Mouse (Mus musculus) embryo, embryonic 11 days (tissue): Measurements from ENCODE around the gene Hist2h2bb.
"Not testable (repeated sequence)": the region's sequence is repeated elsewhere in the genome, so short reads cannot be mapped to it uniquely, and the experiment has no call there.

Source experiments
- DNase-seq: peaks from one replicate; pipeline ENCODE4 v3.0.0-alpha.2; 2015

Hist2h2bb gene

GRCm38 (mm10) chr3:96266132-96266710, 3.3 kb upstream of the Hist2h2bb start:
- DNase-seq = no peak

GRCm38 (mm10) chr3:96267541-96267940, 2.0 kb upstream of the Hist2h2bb start:
- no peak for DNase-seq

GRCm38 (mm10) chr3:96268051-96268775, 1.3 kb upstream of the Hist2h2bb start, which contains the start of gene Hist2h3b:
Hist2h3b (plus strand) TSS chr3:96268654.
- DNase-seq = peak; percentile 91

- not testable (repeated sequence) for DNase-seq
Observed at GRCm38 (mm10) chr3:96268776-96269378, 675 bp upstream of the Hist2h2bb start.

GRCm38 (mm10) chr3:96273591-96274465, 4.3 kb downstream of the Hist2h2bb start:
- no peak for DNase-seq

GRCm38 (mm10) chr3:96277428-96277799, 7.9 kb downstream of the Hist2h2bb start:
- DNase-seq = peak; percentile 76

GRCm38 (mm10) chr3:96277800-96278624, 8.5 kb downstream of the Hist2h2bb start:
- DNase-seq = peak; percentile 94

GRCm38 (mm10) chr3:96280660-96281059, 11.1 kb downstream of the Hist2h2bb start:
- no peak for DNase-seq

GRCm38 (mm10) chr3:96284457-96284856, 14.9 kb downstream of the Hist2h2bb start:
- DNase-seq = peak; percentile 75

- DNase-seq = not testable (repeated sequence)
Observed at GRCm38 (mm10) chr3:96287334-96287733, 17.8 kb downstream of the Hist2h2bb start.

- DNase-seq = no peak
Observed at GRCm38 (mm10) chr3:96289201-96289600, 19.6 kb downstream of the Hist2h2bb start.

- not testable (repeated sequence) for DNase-seq
Observed at GRCm38 (mm10) chr3:96290727-96291126, 21.2 kb downstream of the Hist2h2bb start.

GRCm38 (mm10) chr3:96292641-96293040, 23.1 kb downstream of the Hist2h2bb start:
- DNase-seq = no peak

GRCm38 (mm10) chr3:96293368-96293767, 23.8 kb downstream of the Hist2h2bb start:
- DNase-seq = no peak

- DNase-seq = no peak
Observed at GRCm38 (mm10) chr3:96293787-96294186, 24.2 kb downstream of the Hist2h2bb start, which contains the start of gene Fcgr1. Fcgr1 (minus strand) TSS chr3:96293969.

- no peak for DNase-seq
Observed at GRCm38 (mm10) chr3:96298360-96298759, 28.8 kb downstream of the Hist2h2bb start.

- no peak for DNase-seq
Observed at GRCm38 (mm10) chr3:96299562-96299961, 30.0 kb downstream of the Hist2h2bb start.

GRCm38 (mm10) chr3:96300706-96301529, 31.4 kb downstream of the Hist2h2bb start:
- DNase-seq = no peak

- DNase-seq = no peak
Observed at GRCm38 (mm10) chr3:96302076-96302475, 32.5 kb downstream of the Hist2h2bb start.

GRCm38 (mm10) chr3:96306506-96306905, 37.0 kb downstream of the Hist2h2bb start:
- no peak for DNase-seq

GRCm38 (mm10) chr3:96309441-96309840, 39.9 kb downstream of the Hist2h2bb start:
- DNase-seq = no peak
